Mouse (Mus musculus) stomach, embryonic 14.5 days (tissue): ENCODE data around the gene Srpk2. TPM values are rescaled to one million over a fixed set of nuclear protein-coding genes. Genes with fewer than 3 reads are reported as not detected.

Experiments
- ATAC-seq: fragments of 200-750 bp; cut with Nextera tagmentation; 2 replicates; pipeline ENCODE4 v1.8.0; 2017; ENCODE audit warnings: low read depth, moderate TSS enrichment; ENCODE audit not compliant: insufficient number of reproducible peaks, insufficient read depth, low FRiP score
- H3K27ac ChIP-seq: fragments of 300-500 bp; sonication (generic); 2 replicates; pipeline ENCODE4 v1.5.1; 2014; ENCODE audit warnings: mild to moderate bottlenecking, low read length, moderate library complexity, mixed read lengths
- H3K27me3 ChIP-seq: fragments of 300-500 bp; sonication (generic); 2 replicates; pipeline ENCODE4 v1.6.1; 2014; ENCODE audit warnings: low read length, control low read depth, mixed read lengths; ENCODE audit not compliant: control insufficient read depth, insufficient read depth
- H3K36me3 ChIP-seq: fragments of 300-500 bp; sonication (generic); 2 replicates; pipeline ENCODE4 v1.6.1; 2014; ENCODE audit warnings: mild to moderate bottlenecking, control low read depth, low read length, moderate library complexity, mixed read lengths; ENCODE audit not compliant: control insufficient read depth, insufficient read depth
- H3K4me1 ChIP-seq: fragments of 300-500 bp; sonication (generic); 2 replicates; pipeline ENCODE4 v1.6.1; 2014; ENCODE audit warnings: low read length, control low read depth, mixed read lengths; ENCODE audit not compliant: control insufficient read depth, insufficient read depth
- H3K4me2 ChIP-seq: fragments of 300-500 bp; sonication (generic); replicated peaks from 2 replicates; pipeline ENCODE4 v1.6.1; 2014; ENCODE audit warnings: low read depth, low read length, control low read depth
- H3K4me3 ChIP-seq: fragments of 300-500 bp; sonication (generic); 2 replicates; pipeline ENCODE4 v1.5.1; 2014; ENCODE audit warnings: low read depth, low read length, control low read depth
- H3K9ac ChIP-seq: fragments of 300-500 bp; sonication (generic); replicated peaks from 2 replicates; pipeline ENCODE4 v1.6.1; 2014; ENCODE audit warnings: low read depth, mild to moderate bottlenecking, control low read depth, low read length, moderate library complexity, mixed read lengths
- H3K9me3 ChIP-seq: fragments of 300-500 bp; sonication (generic); 2 replicates; pipeline ENCODE4 v1.6.1; 2016; ENCODE audit warnings: low read depth, low read length, control low read depth; ENCODE audit not compliant: control insufficient read depth
- WGBS: fragments of 180-500 bp; shearing (Covaris S2); extraction: QIAGEN DNeasy Blood & Tissue Kit; methylation state at CpG from one replicate; pipeline ENCODE4 v1.1.7; 2014; 5-methylcytosine and 5-hydroxymethylcytosine counted together
- polyA plus RNA-seq: library from polyadenylated mRNA; unstranded; fragments of >200 nt; fragmentation: Nextera tagmentation; extraction: Ambion mirVana; gene quantifications from 2 replicates; pipeline ENCODE4 v1.2.1, GENCODE M21; 2014

Srpk2 gene
- polyA plus RNA-seq, 1 experiment from 2014 or later, result 61.8 TPM

DNA sequence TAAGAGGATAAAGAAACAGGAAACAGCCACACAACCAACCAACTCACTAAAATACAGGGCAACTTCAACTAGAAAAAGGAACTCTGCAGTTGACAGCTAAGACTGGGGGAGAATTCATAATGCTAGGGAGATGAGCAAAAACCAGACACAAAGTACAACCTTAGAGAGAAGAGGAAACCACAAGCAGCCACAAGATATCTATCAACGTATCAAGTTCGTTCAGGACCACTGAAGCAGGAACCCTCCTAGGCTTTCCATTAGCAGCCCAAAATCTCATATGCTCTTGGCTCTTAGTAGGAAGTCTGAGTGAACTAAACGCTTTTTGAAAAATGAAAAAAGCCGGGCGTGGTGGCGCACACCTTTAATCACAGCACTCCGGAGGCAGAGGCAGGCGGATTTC, 47.1 kb downstream of the Srpk2 start:
- ATAC-seq, result no peak
- Histone ChIP-seq H3K36me3 (no peaks in the 10 kb centered on the region), H3K4me3 (no peak overlapping the region), H3K4me1 (no peaks in the 10 kb centered on the region), H3K27me3 (no peaks in the 10 kb centered on the region), H3K4me2 (no peak overlapping the region), H3K9me3 (no peaks in the 10 kb centered on the region), H3K9ac (no peak overlapping the region), H3K27ac (no peak overlapping the region)
- 87% methylated on average over 8 of the region's 8 CpGs for WGBS

DNA sequence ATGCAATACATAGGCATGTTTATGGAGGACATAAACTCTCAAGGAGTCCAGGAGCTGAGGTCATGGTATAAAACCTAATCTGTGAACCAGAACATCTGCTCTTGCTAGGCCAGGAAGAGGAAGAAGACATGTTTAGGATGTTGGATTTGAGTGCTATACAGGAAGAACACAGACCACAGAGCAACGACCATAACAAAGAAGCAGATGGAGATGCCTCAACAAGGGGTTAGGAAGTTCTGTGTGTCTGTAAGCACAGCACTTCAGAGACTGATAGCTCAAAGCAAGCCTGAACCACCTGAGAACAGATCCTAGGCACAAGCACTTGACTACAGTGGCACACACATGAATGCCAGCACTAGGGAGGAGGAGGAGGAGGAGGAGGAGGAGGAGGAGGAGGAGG, 52.9 kb downstream of the Srpk2 start:
- Histone ChIP-seq H3K36me3 (no peaks in the 10 kb centered on the region), H3K27ac (no peak overlapping the region), H3K4me1 (peaks cover 6% of the 10 kb centered on the region; the same call in 1 of the 2 replicates), H3K4me3 (no peak overlapping the region), H3K9me3 (no peaks in the 10 kb centered on the region), H3K27me3 (no peaks in the 10 kb centered on the region), H3K4me2 (no peak overlapping the region), H3K9ac (no peak overlapping the region)
- no peak for ATAC-seq
- WGBS, result 24% methylated on average over 1 of the region's 1 CpGs

DNA sequence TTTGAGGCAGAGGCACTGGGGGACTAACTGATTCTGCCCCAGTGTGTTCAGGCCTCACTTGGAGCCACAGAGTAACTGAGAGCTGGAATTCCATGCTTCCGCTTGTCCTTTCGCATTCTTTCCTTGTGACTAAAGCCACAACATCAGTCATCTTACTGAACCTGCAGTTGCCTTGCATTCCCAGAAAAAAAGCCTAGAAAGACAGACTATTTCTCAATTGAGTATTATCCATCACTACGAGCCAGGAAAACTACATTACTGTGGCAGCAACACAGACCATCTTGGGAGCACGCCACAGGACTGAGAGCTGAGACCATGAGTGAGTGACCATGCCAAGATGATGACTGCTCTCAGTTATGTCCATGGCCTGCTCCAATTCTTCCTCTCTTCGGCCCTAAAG, 57.2 kb downstream of the Srpk2 start:
- Histone ChIP-seq H3K27me3 (no peaks in the 10 kb centered on the region), H3K4me1 (peaks cover 6% of the 10 kb centered on the region; the same call in 1 of the 2 replicates), H3K4me2 (no peak overlapping the region), H3K4me3 (no peak overlapping the region), H3K27ac (no peak overlapping the region), H3K9ac (no peak overlapping the region), H3K36me3 (no peaks in the 10 kb centered on the region), H3K9me3 (no peaks in the 10 kb centered on the region)
- WGBS, result 64% methylated on average over 5 of the region's 5 CpGs
- no peak for ATAC-seq

DNA sequence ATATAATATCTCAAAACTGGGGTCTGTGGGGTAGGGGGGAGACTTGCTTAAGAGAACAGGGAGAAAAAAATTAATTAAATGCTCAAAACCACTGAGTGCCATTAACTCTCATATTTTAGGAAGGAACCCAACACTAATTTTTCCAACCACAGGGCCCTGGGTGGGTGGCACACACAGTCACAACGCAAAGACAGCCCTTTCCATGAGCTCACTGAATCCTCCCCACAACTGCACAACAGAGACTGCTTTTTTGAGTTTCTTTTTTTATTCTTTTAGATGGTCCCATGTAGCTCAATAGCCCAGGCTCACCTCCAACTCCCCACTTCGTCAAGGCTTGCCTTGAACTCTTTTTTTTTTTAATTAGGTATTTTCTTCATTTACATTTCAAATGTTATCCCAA, 58.2 kb downstream of the Srpk2 start:
- Histone ChIP-seq H3K9ac (no peak overlapping the region), H3K36me3 (no peaks in the 10 kb centered on the region), H3K27ac (no peak overlapping the region), H3K4me2 (no peak overlapping the region), H3K27me3 (no peaks in the 10 kb centered on the region), H3K4me1 (peaks cover 6% of the 10 kb centered on the region; the same call in 1 of the 2 replicates), H3K4me3 (no peak overlapping the region), H3K9me3 (no peaks in the 10 kb centered on the region)
- no peak for ATAC-seq
- 91% methylated on average over 2 of the region's 2 CpGs for WGBS

DNA sequence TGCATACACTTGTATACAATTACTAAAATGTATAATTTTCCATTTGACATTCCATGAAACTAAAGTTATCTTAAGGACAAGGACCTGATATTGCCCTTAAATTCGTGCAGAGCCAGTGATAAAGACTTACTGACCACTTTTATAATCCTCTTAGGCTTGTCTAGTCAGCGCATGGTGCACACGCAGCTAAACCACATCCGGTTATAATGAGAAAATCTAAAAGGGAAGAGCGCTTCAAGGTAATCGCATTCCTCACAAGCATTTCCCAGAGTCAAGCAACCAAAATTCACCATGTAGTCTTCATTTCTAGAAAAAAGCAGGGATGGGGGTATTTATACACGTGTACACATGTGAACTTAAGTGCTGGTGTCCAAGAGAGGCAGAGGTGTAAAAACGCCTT, 63.8 kb downstream of the Srpk2 start:
- 87% methylated on average over 8 of the region's 8 CpGs for WGBS
- no peak for ATAC-seq
- Histone ChIP-seq H3K36me3 (no peaks in the 10 kb centered on the region), H3K9ac (no peak overlapping the region), H3K27ac (no peak overlapping the region), H3K27me3 (no peaks in the 10 kb centered on the region), H3K4me2 (no peak overlapping the region), H3K9me3 (no peaks in the 10 kb centered on the region), H3K4me3 (no peak overlapping the region), H3K4me1 (peaks cover under 1% of the 10 kb centered on the region; the same call in 1 of the 2 replicates)

DNA sequence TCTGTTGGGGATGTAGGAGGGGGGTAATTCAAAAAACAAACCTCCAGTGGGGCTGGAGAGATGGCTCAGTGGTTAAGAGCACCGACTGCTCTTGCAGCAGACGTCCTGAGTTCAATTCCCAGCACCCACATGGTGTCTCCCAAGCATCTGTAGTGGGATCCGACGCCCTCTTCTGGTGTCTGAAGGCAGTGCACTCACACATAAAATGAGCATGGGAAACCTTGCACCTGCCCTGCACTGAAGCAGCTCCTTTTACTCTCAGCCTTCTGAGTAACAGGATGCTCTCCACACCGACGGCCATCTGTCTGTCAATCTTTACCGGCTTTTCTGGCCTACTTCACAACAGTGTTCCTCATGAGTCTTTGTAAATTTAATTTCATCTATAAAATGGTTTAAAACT, 65.8 kb downstream of the Srpk2 start:
- peaks cover 7% of the 10 kb centered on the region; the same call in 1 of the 2 replicates for H3K4me1 ChIP-seq
- ATAC-seq, result no peak
- H3K27ac ChIP-seq, result no peak overlapping the region
- H3K27me3 ChIP-seq, result no peaks in the 10 kb centered on the region
- no peaks in the 10 kb centered on the region for H3K36me3 ChIP-seq
- H3K9ac ChIP-seq, result no peak overlapping the region
- no peak overlapping the region for H3K4me2 ChIP-seq
- 88% methylated on average over 7 of the region's 7 CpGs for whole genome bisulfite sequencing
- H3K9me3 ChIP-seq, result no peaks in the 10 kb centered on the region
- no peak overlapping the region for H3K4me3 ChIP-seq

DNA sequence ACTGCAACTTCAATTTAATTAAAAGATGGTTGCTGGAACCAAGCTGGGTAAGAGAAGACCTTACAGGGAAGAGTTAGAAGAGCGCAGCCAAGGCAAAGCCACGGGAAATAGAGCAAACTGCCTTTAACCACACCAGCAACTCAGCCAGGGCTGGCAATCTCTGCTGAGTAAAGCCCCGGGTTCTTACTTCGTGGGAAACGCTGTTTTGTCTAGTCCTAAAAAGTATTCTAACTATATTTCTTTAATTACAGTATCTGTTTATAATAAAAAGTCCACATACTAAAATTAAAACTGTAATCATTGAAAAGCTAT, 67.4 kb downstream of the Srpk2 start:
- no peaks in the 10 kb centered on the region for H3K27me3 ChIP-seq
- peak overlapping the region; percentile 26 for H3K9ac ChIP-seq
- WGBS, result 23% methylated on average over 5 of the region's 5 CpGs
- peak overlapping the region; percentile 34 for H3K4me3 ChIP-seq
- peak overlapping the region; percentile 60 for H3K4me2 ChIP-seq
- H3K4me1 ChIP-seq, result peaks cover 7% of the 10 kb centered on the region; the same call in 1 of the 2 replicates
- H3K9me3 ChIP-seq, result no peaks in the 10 kb centered on the region
- ATAC-seq, result no peak
- H3K36me3 ChIP-seq, result no peaks in the 10 kb centered on the region
- peak overlapping the region; percentile 89 for H3K27ac ChIP-seq

DNA sequence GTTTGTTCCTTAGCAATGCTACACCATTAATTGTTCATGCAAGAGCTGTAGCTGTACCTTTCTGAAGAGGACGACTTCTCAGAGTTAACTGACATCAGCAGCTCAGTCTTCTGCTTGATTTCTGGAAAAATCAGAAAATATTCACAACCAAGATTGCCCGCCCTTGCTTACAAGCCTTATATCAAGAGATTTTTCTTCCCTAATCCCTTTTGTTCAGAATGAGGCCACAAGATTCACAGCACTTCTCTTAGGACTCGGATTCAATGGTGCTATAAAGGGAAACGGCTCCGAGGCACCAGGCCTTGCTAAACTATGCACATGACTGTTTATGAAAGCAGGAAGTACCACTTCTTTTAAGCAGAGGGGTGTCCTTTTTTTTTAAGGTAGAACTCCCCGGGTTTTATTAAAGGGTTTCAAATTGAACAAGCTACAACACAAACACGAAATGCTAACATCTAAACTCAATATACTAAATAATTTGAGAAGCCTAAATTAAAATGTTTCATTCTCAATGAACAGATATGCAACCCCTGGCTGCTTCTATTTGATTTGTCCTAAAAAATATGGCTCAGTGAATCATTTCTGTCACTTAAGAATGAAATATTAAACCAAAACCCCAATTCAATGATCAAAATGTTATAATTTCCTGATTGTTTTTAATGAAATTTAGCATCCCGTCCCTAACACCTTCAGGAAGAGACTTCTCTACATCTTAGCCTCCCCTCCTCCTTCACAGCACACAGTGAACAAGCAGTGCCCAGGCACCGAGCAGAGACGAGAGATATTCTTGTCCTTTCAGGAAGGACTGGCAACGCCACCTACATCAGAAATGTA, 67.9 kb downstream of the Srpk2 start:
- Histone ChIP-seq H3K4me3 (peak overlapping the region; percentile 34), H3K9ac (peak overlapping the region; percentile 41), H3K9me3 (no peaks in the 10 kb centered on the region), H3K27ac (peak overlapping the region; percentile 89), H3K27me3 (no peaks in the 10 kb centered on the region), H3K36me3 (no peaks in the 10 kb centered on the region), H3K4me2 (peak overlapping the region; percentile 60), H3K4me1 (peaks cover 7% of the 10 kb centered on the region; the same call in 1 of the 2 replicates)
- peak; percentile 84; the same call in 1 of the 2 replicates for ATAC-seq
- WGBS, result 6% methylated on average over 11 of the region's 11 CpGs
